Mouse (Mus musculus) heart, embryonic 11.5 days (tissue): ENCODE results near the gene Ufd1. TPM values are rescaled to one million over a fixed set of nuclear protein-coding genes. Genes with fewer than 3 reads are reported as not detected.

ENCODE experiments used
- ATAC-seq: fragments of 200-750 bp; cut with Nextera tagmentation; replicated peaks from 2 replicates; pipeline ENCODE4 v1.8.0; 2017; ENCODE audit warnings: moderate library complexity; ENCODE audit not compliant: insufficient number of reproducible peaks, low FRiP score, low TSS enrichment
- H3K27ac ChIP-seq: fragments of 300-500 bp; sonication (generic); 2 replicates; pipeline ENCODE4 v1.5.1; 2014; ENCODE audit warnings: mild to moderate bottlenecking, low read depth, low read length
- H3K27me3 ChIP-seq: fragments of 300-500 bp; sonication (generic); 2 replicates; pipeline ENCODE4 v1.6.1; 2014; ENCODE audit warnings: mild to moderate bottlenecking, low read length, mixed read lengths; ENCODE audit not compliant: control insufficient read depth, insufficient read depth
- H3K36me3 ChIP-seq: fragments of 300-500 bp; sonication (generic); 2 replicates; pipeline ENCODE4 v1.6.1; 2014; ENCODE audit warnings: mild to moderate bottlenecking, low read length, moderate library complexity, mixed read lengths; ENCODE audit not compliant: control insufficient read depth, insufficient read depth
- H3K4me1 ChIP-seq: fragments of 300-500 bp; sonication (generic); 2 replicates; pipeline ENCODE4 v1.6.1; 2014; ENCODE audit warnings: low read length; ENCODE audit not compliant: control insufficient read depth, insufficient read depth
- H3K4me2 ChIP-seq: fragments of 300-500 bp; sonication (generic); 2 replicates; pipeline ENCODE4 v1.6.1; 2014; ENCODE audit warnings: mild to moderate bottlenecking, moderate library complexity
- H3K4me3 ChIP-seq: fragments of 300-500 bp; sonication (generic); 2 replicates; pipeline ENCODE4 v1.5.1; 2014; ENCODE audit warnings: low read depth, low read length
- H3K9ac ChIP-seq: fragments of 300-500 bp; sonication (generic); 2 replicates; pipeline ENCODE4 v1.6.1; 2014; ENCODE audit warnings: mild to moderate bottlenecking, low read depth, low read length, moderate library complexity
- H3K9me3 ChIP-seq: fragments of 300-500 bp; sonication (generic); replicated peaks from 2 replicates; pipeline ENCODE4 v1.6.1; 2016; ENCODE audit warnings: low read length; ENCODE audit not compliant: control insufficient read depth
- WGBS: fragments of 180-500 bp; shearing (Covaris S2); extraction: QIAGEN DNeasy Blood & Tissue Kit; methylation state at CpG from one replicate; pipeline ENCODE4 v1.1.7; 2014; ENCODE audit not compliant: insufficient replicate concordance; 5-methylcytosine and 5-hydroxymethylcytosine counted together
- polyA plus RNA-seq: library from polyadenylated mRNA; unstranded; fragments of >200 nt; fragmentation: Nextera tagmentation; extraction: Ambion mirVana; gene quantifications from 2 replicates; pipeline ENCODE4 v1.2.1, GENCODE M21; 2014

Ufd1 gene
- 63.6 and 70.5 TPM in 2 replicates for polyA plus RNA-seq

GRCm38 (mm10) chr16:18811468-18812384, at the start of gene Ufd1, which contains the start of gene Cdc45:
Gene Ufd1 (plus strand): TSS chr16:18811779.
Gene Cdc45 (minus strand): TSS chr16:18811987.
- peak within 1 kb of the TSS; percentile 90 for H3K4me3 ChIP-seq

GRCm38 (mm10) chr16:18762960-18763359, 48.6 kb upstream of the Ufd1 start:
- no peak for ATAC-seq
- WGBS = 67% methylated on average over 3 of the region's 3 CpGs
- no peaks in the 10 kb centered on the region for H3K27me3 ChIP-seq
- no peak overlapping the region for H3K4me3 ChIP-seq
- no peak overlapping the region for H3K9ac ChIP-seq
- H3K4me1 ChIP-seq = no peaks in the 10 kb centered on the region
- no peaks in the 10 kb centered on the region for H3K9me3 ChIP-seq
- H3K27ac ChIP-seq = no peak overlapping the region
- no peaks in the 10 kb centered on the region for H3K36me3 ChIP-seq
- H3K4me2 ChIP-seq = no peak overlapping the region

More at GRCm38 (mm10) chr16:18811468-18812384, at the start of gene Ufd1, which contains the start of gene Cdc45:
- Histone ChIP-seq H3K9ac (peak within 1 kb of the TSS; percentile 95), H3K27ac (peak within 1 kb of the TSS; percentile 63), H3K4me2 (peak within 1 kb of the TSS; percentile 95), H3K36me3 (peaks cover 16% of the 10 kb centered on the region), H3K4me1 (peaks cover 7% of the 10 kb centered on the region), H3K9me3 (no peaks in the 10 kb centered on the region), H3K27me3 (no peaks in the 10 kb centered on the region)
- ATAC-seq = peak; percentile 93
- under 1% methylated on average over 42 of the region's 42 CpGs for WGBS

GRCm38 (mm10) chr16:18766390-18766789, 45.2 kb upstream of the Ufd1 start:
- Histone ChIP-seq H3K36me3 (no peaks in the 10 kb centered on the region), H3K27ac (no peak overlapping the region), H3K4me2 (no peak overlapping the region), H3K4me1 (no peaks in the 10 kb centered on the region), H3K9ac (no peak overlapping the region), H3K4me3 (no peak overlapping the region), H3K9me3 (no peaks in the 10 kb centered on the region), H3K27me3 (no peaks in the 10 kb centered on the region)
- ATAC-seq = no peak
- WGBS = 63% methylated on average over 4 of the region's 4 CpGs

GRCm38 (mm10) chr16:18769501-18769900, 42.1 kb upstream of the Ufd1 start:
- Histone ChIP-seq H3K4me1 (peaks cover 10% of the 10 kb centered on the region), H3K27me3 (no peaks in the 10 kb centered on the region), H3K4me2 (no peak overlapping the region), H3K27ac (no peak overlapping the region), H3K9me3 (no peaks in the 10 kb centered on the region), H3K36me3 (no peaks in the 10 kb centered on the region), H3K4me3 (no peak overlapping the region), H3K9ac (no peak overlapping the region)
- no peak for ATAC-seq
- WGBS = 73% methylated on average over 1 of the region's 1 CpGs

- no peak overlapping the region for H3K9ac ChIP-seq
- H3K27ac ChIP-seq = no peak overlapping the region
- H3K27me3 ChIP-seq = peaks cover 40% of the 10 kb centered on the region
- ATAC-seq = no peak
- H3K4me3 ChIP-seq = no peak overlapping the region
- no peaks in the 10 kb centered on the region for H3K36me3 ChIP-seq
- H3K4me2 ChIP-seq = no peak overlapping the region
- WGBS = 13% methylated on average over 2 of the region's 2 CpGs
- H3K9me3 ChIP-seq = no peaks in the 10 kb centered on the region
- H3K4me1 ChIP-seq = peaks cover 16% of the 10 kb centered on the region
Observed at GRCm38 (mm10) chr16:18773936-18774335, 37.6 kb upstream of the Ufd1 start.

GRCm38 (mm10) chr16:18775621-18776555, 35.7 kb upstream of the Ufd1 start:
- Histone ChIP-seq H3K27me3 (peaks cover 46% of the 10 kb centered on the region), H3K9ac (no peak overlapping the region), H3K4me3 (peak overlapping the region; percentile 38), H3K27ac (0 out of 2 replicates have a peak overlapping the region, but pooled peaks have one; percentile 6), H3K36me3 (peaks cover 3% of the 10 kb centered on the region; the same call in 1 of the 2 replicates), H3K4me2 (peak overlapping the region; percentile 76), H3K4me1 (peaks cover 16% of the 10 kb centered on the region), H3K9me3 (no peaks in the 10 kb centered on the region)
- 38% methylated on average over 18 of the region's 18 CpGs for WGBS
- ATAC-seq = no peak

GRCm38 (mm10) chr16:18776556-18777100, 35.0 kb upstream of the Ufd1 start, which contains the start of gene Cldn5:
Gene Cldn5 (plus strand): TSS chr16:18776847.
- Histone ChIP-seq H3K27me3 (peaks cover 46% of the 10 kb centered on the region), H3K36me3 (peaks cover 3% of the 10 kb centered on the region; the same call in 1 of the 2 replicates), H3K27ac (0 out of 2 replicates have a peak within 1 kb of the TSS, but pooled peaks have one; percentile 6), H3K4me1 (peaks cover 16% of the 10 kb centered on the region), H3K9ac (peak within 1 kb of the TSS; percentile 55; the same call in 1 of the 2 replicates), H3K4me3 (peak within 1 kb of the TSS; percentile 38), H3K9me3 (no peaks in the 10 kb centered on the region), H3K4me2 (peak within 1 kb of the TSS; percentile 76)
- 7% methylated on average over 19 of the region's 19 CpGs for WGBS
- peak; percentile 36 for ATAC-seq
